Mouse (Mus musculus) myocyte (in vitro differentiated cells): ENCODE results near the gene Arhgef19. TPM values are rescaled to one million over a fixed set of nuclear protein-coding genes. Genes with fewer than 3 reads are reported as not detected.

Source experiments
- H3K27me3 ChIP-seq: one replicate; pipeline ENCODE4 v1.6.1; 2011; ENCODE audit not compliant: control insufficient read depth, insufficient read depth, insufficient read length
- H3K36me3 ChIP-seq: one replicate; pipeline ENCODE4 v1.6.1; 2011; ENCODE audit not compliant: control insufficient read depth, insufficient read depth
- H3K4me2 ChIP-seq: one replicate; pipeline ENCODE4 v1.6.1; 2011; ENCODE audit warnings: low read depth, control low read depth
- H3K4me3 ChIP-seq: one replicate; pipeline ENCODE4 v1.5.1; 2011; ENCODE audit warnings: mild to moderate bottlenecking, control low read depth, moderate library complexity
- H3K79me2 ChIP-seq: one replicate; pipeline ENCODE4 v1.6.1; 2011; ENCODE audit not compliant: control insufficient read depth, insufficient read depth
- H3ac ChIP-seq: one replicate; pipeline ENCODE4 v1.6.1; 2011; ENCODE audit not compliant: control insufficient read depth, insufficient read length
- CEBPB ChIP-seq: IDR thresholded peaks from 2 replicates; pipeline ENCODE4 v1.6.1; 2011; ENCODE audit warnings: mild to moderate bottlenecking, moderate library complexity; ENCODE audit not compliant: poor library complexity, insufficient read depth, severe bottlenecking
- E2F4 ChIP-seq: IDR thresholded peaks from one replicate; pipeline ENCODE4 v1.6.1; 2011; ENCODE audit warnings: mild to moderate bottlenecking, control low read depth, moderate library complexity; ENCODE audit not compliant: insufficient read depth
- MAX ChIP-seq: IDR thresholded peaks from one replicate; pipeline ENCODE4 v1.6.1; 2011; ENCODE audit warnings: low read depth, mild to moderate bottlenecking, control low read depth
- MYOD1 ChIP-seq, 3 experiments: IDR thresholded peaks; one replicate each; pipeline ENCODE4 v1.6.1; 2011; ENCODE audit warnings: control low read depth in 2 of 3, low read depth in 2 of 3, mild to moderate bottlenecking in 2 of 3, moderate library complexity in 1 of 3; ENCODE audit not compliant: insufficient read length in 2 of 3, control insufficient read depth in 1 of 3
- MYOG ChIP-seq, 3 experiments: IDR thresholded peaks; one replicate each; pipeline ENCODE4 v1.6.1; 2011; ENCODE audit warnings: control low read depth in 2 of 3, low read depth in 2 of 3, mild to moderate bottlenecking in 2 of 3; ENCODE audit not compliant: insufficient read length in 2 of 3, control insufficient read depth in 1 of 3, insufficient read depth in 1 of 3
- POLR2A ChIP-seq: IDR thresholded peaks from one replicate; pipeline ENCODE4 v1.6.1; 2011; ENCODE audit warnings: low read depth, mild to moderate bottlenecking, control low read depth, moderate library complexity; ENCODE audit not compliant: insufficient read length
- POLR2AphosphoS2 ChIP-seq: IDR thresholded peaks from one replicate; pipeline ENCODE4 v1.6.1; 2011; ENCODE audit warnings: low read depth, control low read depth; ENCODE audit not compliant: insufficient read length
- REST ChIP-seq: IDR thresholded peaks from one replicate; pipeline ENCODE4 v1.6.1; 2011; ENCODE audit warnings: mild to moderate bottlenecking, control low read depth, moderate library complexity; ENCODE audit not compliant: insufficient read depth, insufficient read length
- SRF ChIP-seq: IDR thresholded peaks from one replicate; pipeline ENCODE4 v1.6.1; 2011; ENCODE audit warnings: low read depth; ENCODE audit not compliant: control insufficient read depth, insufficient read length
- TCF12 ChIP-seq: IDR thresholded peaks from one replicate; pipeline ENCODE4 v1.6.1; 2011; ENCODE audit warnings: mild to moderate bottlenecking, control low read depth; ENCODE audit not compliant: poor library complexity, insufficient read depth, severe bottlenecking
- TCF3 ChIP-seq: IDR thresholded peaks from one replicate; pipeline ENCODE4 v1.6.1; 2011; ENCODE audit warnings: low read depth, control low read depth; ENCODE audit not compliant: insufficient read length
- USF1 ChIP-seq: IDR thresholded peaks from one replicate; pipeline ENCODE4 v1.6.1; 2011; ENCODE audit warnings: low read depth, mild to moderate bottlenecking, control low read depth, moderate library complexity
- polyA plus RNA-seq: library from polyadenylated mRNA; unstranded; fragments of >200 nt; fragmentation: generic; extraction: Trizol; gene quantifications from one replicate; pipeline ENCODE4 v1.2.1, GENCODE M21; 2012; ENCODE audit warnings: missing spikeins

Gene Arhgef19
- polyA plus RNA-seq, 1 experiment, result 28.6 TPM

GRCm38 (mm10) chr4:141235537-141236111 lies 3.7 kb upstream of the Arhgef19 start:
- no peaks in the 10 kb centered on the region for H3K79me2 ChIP-seq
- H3K4me3 ChIP-seq, result no peak overlapping the region
- TF ChIP-seq CEBPB (no peak), SRF (no peak), MYOD1 (IDR thresholded peaks at IDR 0.05; ENCODE audit: control insufficient read depth in 1 of 3, insufficient read length in 2 of 3, low read depth in 2 of 3) (no peak), POLR2AphosphoS2 (no peak), MYOG (IDR thresholded peaks at IDR 0.05; ENCODE audit: control insufficient read depth in 1 of 3, insufficient read depth in 1 of 3, insufficient read length in 2 of 3, low read depth in 2 of 3) (no peak), POLR2A (no peak), REST (no peak), USF1 (no peak), TCF12 (no peak), TCF3 (no peak), MAX (no peak), E2F4 (no peak)
- H3K36me3 ChIP-seq, result no peaks in the 10 kb centered on the region
- no peak overlapping the region for H3ac ChIP-seq
- no peaks in the 10 kb centered on the region for H3K27me3 ChIP-seq
- H3K4me2 ChIP-seq, result peak overlapping the region; percentile 65

DNA sequence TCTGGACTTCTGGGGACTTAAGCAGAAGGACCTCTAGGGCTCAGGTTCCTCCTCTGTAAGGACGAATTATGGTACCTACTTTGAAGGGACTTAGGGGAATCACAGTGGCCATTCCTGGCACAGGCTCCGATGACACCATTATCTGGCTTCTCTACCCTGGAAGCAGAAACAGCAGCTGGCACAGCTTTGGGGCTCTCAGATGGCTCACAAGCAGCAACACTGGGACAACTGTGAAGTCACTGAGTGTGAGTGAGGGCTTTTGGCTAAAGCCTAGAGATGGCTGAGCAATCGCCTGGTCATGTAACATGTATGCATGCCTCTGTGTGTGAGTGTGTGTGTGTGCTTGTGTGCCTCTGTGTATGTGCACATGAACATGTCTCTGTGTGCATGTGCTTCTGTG lies 2.4 kb upstream of the Arhgef19 start:
- Histone ChIP-seq H3ac (no peak overlapping the region), H3K36me3 (no peaks in the 10 kb centered on the region), H3K4me3 (no peak overlapping the region), H3K79me2 (no peaks in the 10 kb centered on the region), H3K4me2 (no peak overlapping the region), H3K27me3 (no peaks in the 10 kb centered on the region)
- no peak for TF ChIP-seq REST
- TF ChIP-seq POLR2AphosphoS2, result no peak
- TF ChIP-seq MYOG (IDR thresholded peaks at IDR 0.05; ENCODE audit: control insufficient read depth in 1 of 3, insufficient read depth in 1 of 3, insufficient read length in 2 of 3, low read depth in 2 of 3), result peak in 2 of 3 experiments; percentile 24 to 63
- TF ChIP-seq SRF, result no peak
- no peak for TF ChIP-seq USF1
- TF ChIP-seq CEBPB, result no peak
- TF ChIP-seq TCF3, result no peak
- TF ChIP-seq MYOD1 (IDR thresholded peaks at IDR 0.05; ENCODE audit: control insufficient read depth in 1 of 3, insufficient read length in 2 of 3, low read depth in 2 of 3), result peak in 1 of 3 experiments; percentile 11
- no peak for TF ChIP-seq POLR2A

DNA sequence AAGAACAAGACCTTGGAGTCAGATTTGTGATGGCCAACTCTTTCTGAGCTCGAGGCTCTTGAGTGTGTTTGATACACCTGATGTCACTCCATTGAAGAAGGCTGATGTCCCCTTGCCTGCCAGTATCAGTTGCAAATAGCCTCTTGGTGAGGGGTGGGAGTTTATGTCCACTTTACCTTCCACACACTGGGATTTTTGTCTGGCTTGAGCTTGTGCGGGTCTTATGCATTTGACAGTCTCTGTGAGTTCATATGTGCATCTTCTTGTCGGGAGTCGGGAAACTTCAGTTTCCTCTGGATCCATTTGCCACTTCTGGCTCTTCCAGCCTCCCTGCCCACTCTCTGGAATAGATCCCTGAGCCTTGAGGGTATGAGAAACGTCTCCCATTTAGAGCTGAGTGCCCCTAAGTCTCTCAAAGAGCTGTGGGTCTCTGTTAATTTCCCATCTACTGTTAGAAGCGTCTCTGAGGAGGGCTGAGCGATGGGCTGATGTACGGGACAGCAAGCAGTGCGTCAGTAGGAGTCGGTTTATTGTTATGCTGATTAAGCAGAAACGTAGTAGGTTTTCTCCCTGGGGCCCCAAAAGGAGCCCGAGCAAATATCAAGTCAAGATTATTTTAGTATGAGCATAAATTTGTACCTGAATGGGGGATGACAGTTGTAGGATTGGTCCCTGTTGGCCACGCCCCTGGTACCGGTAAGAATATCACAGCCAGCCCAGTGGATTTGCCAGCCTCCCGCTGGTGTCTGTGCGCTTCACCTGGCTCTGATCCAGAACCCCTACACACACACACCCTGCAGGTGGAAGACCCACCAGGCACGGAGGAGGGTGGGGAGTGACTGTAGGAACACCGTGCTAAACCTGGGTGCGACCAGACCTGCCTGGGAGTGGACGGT lies 559 bp upstream of the Arhgef19 start:
- no peaks in the 10 kb centered on the region for H3K79me2 ChIP-seq
- H3K36me3 ChIP-seq, result no peaks in the 10 kb centered on the region
- peak overlapping the region; percentile 11 for H3ac ChIP-seq
- H3K4me3 ChIP-seq, result peak overlapping the region; percentile 19
- no peaks in the 10 kb centered on the region for H3K27me3 ChIP-seq
- TF ChIP-seq POLR2AphosphoS2 (no peak), SRF (no peak), MYOG (IDR thresholded peaks at IDR 0.05; ENCODE audit: control insufficient read depth in 1 of 3, insufficient read depth in 1 of 3, insufficient read length in 2 of 3, low read depth in 2 of 3) (no peak), E2F4 (no peak), MYOD1 (IDR thresholded peaks at IDR 0.05; ENCODE audit: control insufficient read depth in 1 of 3, insufficient read length in 2 of 3, low read depth in 2 of 3) (peak in 1 of 3 experiments; percentile 2), POLR2A (no peak)
- peak overlapping the region; percentile 89 for H3K4me2 ChIP-seq

DNA sequence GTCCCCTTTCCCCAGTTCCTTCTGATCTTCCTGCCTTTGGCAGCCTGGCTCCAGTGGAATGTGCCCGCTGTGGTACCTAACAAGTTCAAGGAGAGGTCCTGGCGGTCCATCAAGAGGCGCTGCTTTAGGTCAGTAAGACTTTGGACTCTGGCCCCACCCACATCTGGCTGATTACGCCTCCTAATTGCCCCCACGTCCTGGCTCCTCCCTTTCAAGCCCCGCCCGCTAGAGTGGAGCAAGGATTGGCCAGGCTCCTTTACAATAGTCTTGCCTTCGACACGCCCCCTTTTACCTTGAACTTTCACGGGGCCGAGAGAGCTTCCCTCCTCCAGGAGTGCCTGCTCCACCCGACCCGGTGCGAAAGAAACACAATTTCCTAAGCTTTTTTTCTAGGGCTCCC lies 1.3 kb downstream of the Arhgef19 start:
- Histone ChIP-seq H3K4me3 (peak overlapping the region; percentile 19), H3K4me2 (peak overlapping the region; percentile 83), H3K79me2 (no peaks in the 10 kb centered on the region), H3ac (no peak overlapping the region), H3K36me3 (no peaks in the 10 kb centered on the region), H3K27me3 (no peaks in the 10 kb centered on the region)
- TF ChIP-seq POLR2A (no peak), CEBPB (no peak), REST (no peak), TCF3 (no peak), E2F4 (no peak), SRF (no peak)

DNA sequence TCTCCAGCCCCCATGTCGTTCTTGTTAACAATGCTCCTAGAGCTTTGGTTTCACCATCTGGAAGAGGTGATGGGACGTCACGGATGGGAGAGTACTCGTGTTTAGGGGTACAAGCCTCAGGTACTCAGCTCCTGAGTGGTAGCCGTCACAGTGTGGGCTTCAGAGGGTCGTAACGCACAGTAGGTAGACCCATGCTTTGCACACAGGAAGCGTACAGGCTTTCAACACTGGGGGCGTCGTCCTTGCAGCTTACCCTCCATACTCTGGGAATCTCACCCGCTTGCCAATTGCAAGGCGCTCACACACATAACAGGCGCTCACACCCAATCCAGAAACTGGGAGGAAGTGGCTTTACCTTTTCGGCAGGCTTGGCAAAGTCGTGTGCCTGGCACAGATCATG lies 2.6 kb downstream of the Arhgef19 start:
- no peaks in the 10 kb centered on the region for H3K79me2 ChIP-seq
- H3K36me3 ChIP-seq, result no peaks in the 10 kb centered on the region
- H3K4me3 ChIP-seq, result no peak overlapping the region
- H3K27me3 ChIP-seq, result no peaks in the 10 kb centered on the region
- no peak for TF ChIP-seq SRF
- TF ChIP-seq POLR2AphosphoS2, result no peak
- TF ChIP-seq CEBPB, result no peak
- TF ChIP-seq USF1, result no peak
- TF ChIP-seq TCF12, result no peak
- no peak for TF ChIP-seq MAX
- no peak for TF ChIP-seq POLR2A
- TF ChIP-seq E2F4, result no peak
- TF ChIP-seq MYOG (IDR thresholded peaks at IDR 0.05; ENCODE audit: control insufficient read depth in 1 of 3, insufficient read depth in 1 of 3, insufficient read length in 2 of 3, low read depth in 2 of 3), result no peak
- TF ChIP-seq MYOD1 (IDR thresholded peaks at IDR 0.05; ENCODE audit: control insufficient read depth in 1 of 3, insufficient read length in 2 of 3, low read depth in 2 of 3), result no peak
- no peak for TF ChIP-seq TCF3
- no peak for TF ChIP-seq REST
- H3K4me2 ChIP-seq, result no peak overlapping the region
- no peak overlapping the region for H3ac ChIP-seq
